Mouse (Mus musculus): ENCODE results near the gene Dcp1a.

The Dcp1a gene

GRCm38 (mm10) chr14:30560803-30561389 lies 81.6 kb downstream of the Dcp1a start:
- DNase-seq (ENCODE audit: low spot score) = no peak

GRCm38 (mm10) chr14:30561470-30562187 lies 82.3 kb downstream of the Dcp1a start:
- DNase-seq (ENCODE audit: low spot score) = peak; percentile 75

- no peak for DNase-seq (ENCODE audit: low spot score)
Measured at GRCm38 (mm10) chr14:30562343-30562742, 83.0 kb downstream of the Dcp1a start.

- no peak for DNase-seq (ENCODE audit: low spot score)
Measured at GRCm38 (mm10) chr14:30564451-30564850, 85.1 kb downstream of the Dcp1a start.

GRCm38 (mm10) chr14:30566317-30566716 lies 87.0 kb downstream of the Dcp1a start:
- no peak for DNase-seq (ENCODE audit: low spot score)

- DNase-seq (ENCODE audit: low spot score) = no peak
Measured at GRCm38 (mm10) chr14:30568016-30568415, 88.7 kb downstream of the Dcp1a start.

GRCm38 (mm10) chr14:30570303-30570702 lies 91.0 kb downstream of the Dcp1a start:
- peak; percentile 71 for DNase-seq (ENCODE audit: low spot score)

- DNase-seq (ENCODE audit: low spot score) = no peak
Measured at GRCm38 (mm10) chr14:30572253-30572652, 92.9 kb downstream of the Dcp1a start.

GRCm38 (mm10) chr14:30573235-30573634 lies 93.9 kb downstream of the Dcp1a start:
- DNase-seq (ENCODE audit: low spot score) = no peak

GRCm38 (mm10) chr14:30573983-30574584 lies 94.7 kb downstream of the Dcp1a start:
- peak; percentile 89 for DNase-seq (ENCODE audit: low spot score)

- DNase-seq (ENCODE audit: low spot score) = no peak
Measured at GRCm38 (mm10) chr14:30575791-30576190, 96.5 kb downstream of the Dcp1a start.

- no peak for DNase-seq (ENCODE audit: low spot score)
Measured at GRCm38 (mm10) chr14:30576260-30576659, 96.9 kb downstream of the Dcp1a start.

All from testis, postnatal 10 days (tissue).